Mouse (Mus musculus) limb, embryonic 15.5 days (tissue): ENCODE measurements around the gene Dppa5a. TPM values are rescaled to one million over a fixed set of nuclear protein-coding genes. Genes with fewer than 3 reads are reported as not detected.

ENCODE experiments used
- ATAC-seq: fragments of 200-750 bp; cut with Nextera tagmentation; 2 replicates; pipeline ENCODE4 v1.8.0; 2017; ENCODE audit warnings: low read depth, moderate TSS enrichment; ENCODE audit not compliant: insufficient number of reproducible peaks, low FRiP score, low TSS enrichment
- H3K27ac ChIP-seq: fragments of 300-500 bp; sonication (generic); 2 replicates; pipeline ENCODE4 v1.5.1; 2015; ENCODE audit warnings: moderate library complexity, mild to moderate bottlenecking, inconsistent platforms
- H3K27me3 ChIP-seq: fragments of 300-500 bp; sonication (generic); 2 replicates; pipeline ENCODE4 v1.6.1; 2015; ENCODE audit warnings: inconsistent platforms
- H3K36me3 ChIP-seq: fragments of 300-500 bp; sonication (generic); 2 replicates; pipeline ENCODE4 v1.6.1; 2015; ENCODE audit warnings: inconsistent platforms
- H3K4me1 ChIP-seq: fragments of 300-500 bp; sonication (generic); 2 replicates; pipeline ENCODE4 v1.6.1; 2015; ENCODE audit warnings: inconsistent platforms
- H3K4me2 ChIP-seq: fragments of 300-500 bp; sonication (generic); 2 replicates; pipeline ENCODE4 v1.6.1; 2015; ENCODE audit warnings: mild to moderate bottlenecking, inconsistent platforms
- H3K4me3 ChIP-seq: fragments of 300-500 bp; sonication (generic); 2 replicates; pipeline ENCODE4 v1.5.1; 2015; ENCODE audit warnings: mild to moderate bottlenecking, inconsistent platforms
- H3K9ac ChIP-seq: fragments of 300-500 bp; sonication (generic); 2 replicates; pipeline ENCODE4 v1.6.1; 2015; ENCODE audit warnings: inconsistent platforms
- H3K9me3 ChIP-seq: fragments of 300-500 bp; sonication (generic); 2 replicates; pipeline ENCODE4 v1.6.1; 2016; ENCODE audit warnings: inconsistent platforms
- WGBS: fragments of 180-500 bp; shearing (Covaris S2); methylation state at CpG from one replicate; pipeline ENCODE4 v1.1.7; 2015; 5-methylcytosine and 5-hydroxymethylcytosine counted together
- polyA plus RNA-seq: library from polyadenylated mRNA; unstranded; fragments of >200 nt; fragmentation: Nextera tagmentation; extraction: Ambion mirVana; gene quantifications from 2 replicates; pipeline ENCODE4 v1.2.1, GENCODE M21; 2015

Dppa5a gene
- polyA plus RNA-seq, 1 experiment from 2014 or later = 0.42 TPM

GRCm38 (mm10) chr9:78377546-78377945 is 9.6 kb upstream of the Dppa5a start:
- ATAC-seq = no peak
- Histone ChIP-seq H3K36me3 (no peaks in the 10 kb centered on the region), H3K27ac (no peak overlapping the region), H3K27me3 (no peaks in the 10 kb centered on the region), H3K4me2 (peak overlapping the region; percentile 51), H3K9me3 (no peaks in the 10 kb centered on the region), H3K4me1 (peaks cover 8% of the 10 kb centered on the region), H3K9ac (no peak overlapping the region), H3K4me3 (peak overlapping the region; percentile 31)
- 45% methylated on average over 8 of the region's 8 CpGs for WGBS

GRCm38 (mm10) chr9:78375486-78375885 is 7.5 kb upstream of the Dppa5a start:
- no peak overlapping the region for H3K4me3 ChIP-seq
- H3K4me2 ChIP-seq = no peak overlapping the region
- H3K27me3 ChIP-seq = no peaks in the 10 kb centered on the region
- H3K9ac ChIP-seq = no peak overlapping the region
- H3K27ac ChIP-seq = no peak overlapping the region
- no peak for ATAC-seq
- H3K36me3 ChIP-seq = no peaks in the 10 kb centered on the region
- WGBS = 69% methylated on average over 4 of the region's 4 CpGs
- H3K9me3 ChIP-seq = no peaks in the 10 kb centered on the region
- H3K4me1 ChIP-seq = peaks cover 8% of the 10 kb centered on the region

GRCm38 (mm10) chr9:78374885-78375389 is 7.0 kb upstream of the Dppa5a start:
- Histone ChIP-seq H3K36me3 (no peaks in the 10 kb centered on the region), H3K27ac (no peak overlapping the region), H3K9ac (no peak overlapping the region), H3K4me2 (no peak overlapping the region), H3K9me3 (no peaks in the 10 kb centered on the region), H3K4me1 (peaks cover 8% of the 10 kb centered on the region), H3K4me3 (no peak overlapping the region), H3K27me3 (no peaks in the 10 kb centered on the region)
- no peak for ATAC-seq
- 74% methylated on average over 1 of the region's 1 CpGs for WGBS

GRCm38 (mm10) chr9:78374397-78374796 is 6.4 kb upstream of the Dppa5a start:
- Histone ChIP-seq H3K9ac (no peak overlapping the region), H3K4me3 (no peak overlapping the region), H3K36me3 (no peaks in the 10 kb centered on the region), H3K27ac (no peak overlapping the region), H3K27me3 (no peaks in the 10 kb centered on the region), H3K4me2 (no peak overlapping the region), H3K9me3 (no peaks in the 10 kb centered on the region), H3K4me1 (peaks cover 8% of the 10 kb centered on the region)
- 37% methylated on average over 5 of the region's 5 CpGs for WGBS
- ATAC-seq = no peak

GRCm38 (mm10) chr9:78372827-78373504 is 5.0 kb upstream of the Dppa5a start:
- Histone ChIP-seq H3K27me3 (no peaks in the 10 kb centered on the region), H3K9me3 (no peaks in the 10 kb centered on the region), H3K9ac (no peak overlapping the region), H3K4me3 (no peak overlapping the region), H3K4me1 (peaks cover 2% of the 10 kb centered on the region; the same call in 1 of the 2 replicates), H3K36me3 (no peaks in the 10 kb centered on the region), H3K27ac (no peak overlapping the region), H3K4me2 (no peak overlapping the region)
- 80% methylated on average over 10 of the region's 10 CpGs for WGBS
- ATAC-seq = no peak

GRCm38 (mm10) chr9:78371441-78371840 is 3.5 kb upstream of the Dppa5a start:
- Histone ChIP-seq H3K27me3 (no peaks in the 10 kb centered on the region), H3K4me3 (no peak overlapping the region), H3K27ac (no peak overlapping the region), H3K4me1 (no peaks in the 10 kb centered on the region), H3K9ac (no peak overlapping the region), H3K4me2 (no peak overlapping the region), H3K9me3 (no peaks in the 10 kb centered on the region), H3K36me3 (no peaks in the 10 kb centered on the region)
- ATAC-seq = no peak
- 92% methylated on average over 3 of the region's 3 CpGs for WGBS

GRCm38 (mm10) chr9:78369786-78370185 is 1.8 kb upstream of the Dppa5a start:
- H3K9me3 ChIP-seq = no peaks in the 10 kb centered on the region
- ATAC-seq = no peak
- H3K4me3 ChIP-seq = no peak overlapping the region
- no peaks in the 10 kb centered on the region for H3K27me3 ChIP-seq
- H3K4me2 ChIP-seq = no peak overlapping the region
- no peak overlapping the region for H3K27ac ChIP-seq
- no peak overlapping the region for H3K9ac ChIP-seq
- H3K4me1 ChIP-seq = no peaks in the 10 kb centered on the region
- WGBS = 92% methylated on average over 7 of the region's 7 CpGs
- H3K36me3 ChIP-seq = no peaks in the 10 kb centered on the region

- no peaks in the 10 kb centered on the region for H3K9me3 ChIP-seq
- H3K27me3 ChIP-seq = no peaks in the 10 kb centered on the region
- no peak for ATAC-seq
- no peak overlapping the region for H3K4me3 ChIP-seq
- no peak overlapping the region for H3K9ac ChIP-seq
- no peaks in the 10 kb centered on the region for H3K36me3 ChIP-seq
- no peaks in the 10 kb centered on the region for H3K4me1 ChIP-seq
- H3K4me2 ChIP-seq = no peak overlapping the region
- no peak overlapping the region for H3K27ac ChIP-seq
- WGBS = 94% methylated on average over 2 of the region's 2 CpGs
Measured at GRCm38 (mm10) chr9:78369349-78369748, 1.4 kb upstream of the Dppa5a start.

GRCm38 (mm10) chr9:78368671-78369293 is 805 bp upstream of the Dppa5a start:
- no peaks in the 10 kb centered on the region for H3K36me3 ChIP-seq
- no peak overlapping the region for H3K4me2 ChIP-seq
- no peak overlapping the region for H3K27ac ChIP-seq
- H3K4me1 ChIP-seq = no peaks in the 10 kb centered on the region
- ATAC-seq = no peak
- no peaks in the 10 kb centered on the region for H3K27me3 ChIP-seq
- 69% methylated on average over 3 of the region's 3 CpGs for WGBS
- no peak overlapping the region for H3K4me3 ChIP-seq
- no peak overlapping the region for H3K9ac ChIP-seq
- no peaks in the 10 kb centered on the region for H3K9me3 ChIP-seq

- no peak overlapping the region for H3K9ac ChIP-seq
- no peaks in the 10 kb centered on the region for H3K36me3 ChIP-seq
- no peaks in the 10 kb centered on the region for H3K4me1 ChIP-seq
- H3K4me3 ChIP-seq = no peak overlapping the region
- WGBS = 62% methylated on average over 13 of the region's 13 CpGs
- H3K27me3 ChIP-seq = no peaks in the 10 kb centered on the region
- no peaks in the 10 kb centered on the region for H3K9me3 ChIP-seq
- ATAC-seq = no peak
- no peak overlapping the region for H3K27ac ChIP-seq
- H3K4me2 ChIP-seq = no peak overlapping the region
Measured at GRCm38 (mm10) chr9:78365850-78366544, 2.0 kb downstream of the Dppa5a start.

GRCm38 (mm10) chr9:78364701-78365100 is 3.3 kb downstream of the Dppa5a start:
- H3K36me3 ChIP-seq = no peaks in the 10 kb centered on the region
- no peak overlapping the region for H3K4me3 ChIP-seq
- ATAC-seq = no peak
- no peak overlapping the region for H3K9ac ChIP-seq
- no peak overlapping the region for H3K4me2 ChIP-seq
- H3K27me3 ChIP-seq = no peaks in the 10 kb centered on the region
- no peaks in the 10 kb centered on the region for H3K4me1 ChIP-seq
- 91% methylated on average over 6 of the region's 6 CpGs for WGBS
- H3K9me3 ChIP-seq = no peaks in the 10 kb centered on the region
- H3K27ac ChIP-seq = no peak overlapping the region

GRCm38 (mm10) chr9:78363374-78363773 is 4.6 kb downstream of the Dppa5a start:
- 49% methylated on average over 6 of the region's 6 CpGs for WGBS
- no peak for ATAC-seq
- Histone ChIP-seq H3K4me2 (no peak overlapping the region), H3K9me3 (no peaks in the 10 kb centered on the region), H3K27ac (no peak overlapping the region), H3K9ac (no peak overlapping the region), H3K36me3 (no peaks in the 10 kb centered on the region), H3K27me3 (no peaks in the 10 kb centered on the region), H3K4me1 (no peaks in the 10 kb centered on the region), H3K4me3 (no peak overlapping the region)
